Mouse (Mus musculus) heart, embryonic 11.5 days (tissue): ENCODE results near the gene Rapgef1. TPM values are rescaled to one million over a fixed set of nuclear protein-coding genes. Genes with fewer than 3 reads are reported as not detected.

Experiments
- ATAC-seq: fragments of 200-750 bp; cut with Nextera tagmentation; replicated peaks from 2 replicates; pipeline ENCODE4 v1.8.0; 2017; ENCODE audit warnings: moderate library complexity; ENCODE audit not compliant: insufficient number of reproducible peaks, low FRiP score, low TSS enrichment
- H3K27ac ChIP-seq: fragments of 300-500 bp; sonication (generic); 2 replicates; pipeline ENCODE4 v1.5.1; 2014; ENCODE audit warnings: mild to moderate bottlenecking, low read depth, low read length
- H3K27me3 ChIP-seq: fragments of 300-500 bp; sonication (generic); 2 replicates; pipeline ENCODE4 v1.6.1; 2014; ENCODE audit warnings: mild to moderate bottlenecking, low read length, mixed read lengths; ENCODE audit not compliant: control insufficient read depth, insufficient read depth
- H3K36me3 ChIP-seq: fragments of 300-500 bp; sonication (generic); 2 replicates; pipeline ENCODE4 v1.6.1; 2014; ENCODE audit warnings: mild to moderate bottlenecking, low read length, moderate library complexity, mixed read lengths; ENCODE audit not compliant: control insufficient read depth, insufficient read depth
- H3K4me1 ChIP-seq: fragments of 300-500 bp; sonication (generic); 2 replicates; pipeline ENCODE4 v1.6.1; 2014; ENCODE audit warnings: low read length; ENCODE audit not compliant: control insufficient read depth, insufficient read depth
- H3K4me2 ChIP-seq: fragments of 300-500 bp; sonication (generic); 2 replicates; pipeline ENCODE4 v1.6.1; 2014; ENCODE audit warnings: mild to moderate bottlenecking, moderate library complexity
- H3K4me3 ChIP-seq: fragments of 300-500 bp; sonication (generic); 2 replicates; pipeline ENCODE4 v1.5.1; 2014; ENCODE audit warnings: low read depth, low read length
- H3K9ac ChIP-seq: fragments of 300-500 bp; sonication (generic); 2 replicates; pipeline ENCODE4 v1.6.1; 2014; ENCODE audit warnings: mild to moderate bottlenecking, low read depth, low read length, moderate library complexity
- H3K9me3 ChIP-seq: fragments of 300-500 bp; sonication (generic); replicated peaks from 2 replicates; pipeline ENCODE4 v1.6.1; 2016; ENCODE audit warnings: low read length; ENCODE audit not compliant: control insufficient read depth
- WGBS: fragments of 180-500 bp; shearing (Covaris S2); extraction: QIAGEN DNeasy Blood & Tissue Kit; methylation state at CpG from one replicate; pipeline ENCODE4 v1.1.7; 2014; ENCODE audit not compliant: insufficient replicate concordance; 5-methylcytosine and 5-hydroxymethylcytosine counted together
- polyA plus RNA-seq: library from polyadenylated mRNA; unstranded; fragments of >200 nt; fragmentation: Nextera tagmentation; extraction: Ambion mirVana; gene quantifications from 2 replicates; pipeline ENCODE4 v1.2.1, GENCODE M21; 2014

Rapgef1 gene
- polyA plus RNA-seq, 1 experiment from 2014 or later: 9.1 TPM

- 0 out of 2 replicates have a peak overlapping the region, but pooled peaks have one; percentile 28 for H3K9ac ChIP-seq
- H3K9me3 ChIP-seq: no peaks in the 10 kb centered on the region
- no peaks in the 10 kb centered on the region for H3K36me3 ChIP-seq
- no peaks in the 10 kb centered on the region for H3K27me3 ChIP-seq
- H3K27ac ChIP-seq: peak overlapping the region; percentile 73
- peaks cover 44% of the 10 kb centered on the region for H3K4me1 ChIP-seq
- no peak overlapping the region for H3K4me3 ChIP-seq
- 0 out of 2 replicates have a peak overlapping the region, but pooled peaks have one; percentile 16 for H3K4me2 ChIP-seq
- WGBS: 83% methylated on average over 3 of the region's 3 CpGs
- ATAC-seq: no peak
Observed at GRCm38 (mm10) chr2:29633782-29634181, 14.3 kb downstream of the Rapgef1 start.

- H3K27me3 ChIP-seq: no peaks in the 10 kb centered on the region
- no peaks in the 10 kb centered on the region for H3K36me3 ChIP-seq
- no peak overlapping the region for H3K27ac ChIP-seq
- H3K4me1 ChIP-seq: peaks cover 37% of the 10 kb centered on the region
- H3K4me3 ChIP-seq: no peak overlapping the region
- 58% methylated on average over 5 of the region's 5 CpGs for WGBS
- H3K4me2 ChIP-seq: no peak overlapping the region
- ATAC-seq: no peak
- no peaks in the 10 kb centered on the region for H3K9me3 ChIP-seq
- H3K9ac ChIP-seq: no peak overlapping the region
Observed at GRCm38 (mm10) chr2:29634541-29634940, 15.0 kb downstream of the Rapgef1 start.

- H3K27me3 ChIP-seq: no peaks in the 10 kb centered on the region
- H3K9me3 ChIP-seq: no peaks in the 10 kb centered on the region
- H3K4me2 ChIP-seq: no peak overlapping the region
- 78% methylated on average over 5 of the region's 5 CpGs for WGBS
- no peak overlapping the region for H3K27ac ChIP-seq
- no peak for ATAC-seq
- H3K4me3 ChIP-seq: no peak overlapping the region
- no peaks in the 10 kb centered on the region for H3K36me3 ChIP-seq
- peaks cover 34% of the 10 kb centered on the region for H3K4me1 ChIP-seq
- H3K9ac ChIP-seq: no peak overlapping the region
Observed at GRCm38 (mm10) chr2:29635966-29636507, 16.5 kb downstream of the Rapgef1 start.

GRCm38 (mm10) chr2:29637528-29637927, 18.0 kb downstream of the Rapgef1 start:
- H3K27me3 ChIP-seq: no peaks in the 10 kb centered on the region
- no peaks in the 10 kb centered on the region for H3K9me3 ChIP-seq
- no peak for ATAC-seq
- H3K4me2 ChIP-seq: no peak overlapping the region
- peaks cover 28% of the 10 kb centered on the region for H3K4me1 ChIP-seq
- H3K36me3 ChIP-seq: no peaks in the 10 kb centered on the region
- H3K4me3 ChIP-seq: no peak overlapping the region
- H3K27ac ChIP-seq: no peak overlapping the region
- H3K9ac ChIP-seq: no peak overlapping the region

GRCm38 (mm10) chr2:29639377-29639776, 19.9 kb downstream of the Rapgef1 start:
- no peaks in the 10 kb centered on the region for H3K27me3 ChIP-seq
- no peak; the same call in 1 of the 2 replicates for ATAC-seq
- H3K9me3 ChIP-seq: no peaks in the 10 kb centered on the region
- H3K4me3 ChIP-seq: no peak overlapping the region
- no peak overlapping the region for H3K9ac ChIP-seq
- peaks cover 17% of the 10 kb centered on the region for H3K4me1 ChIP-seq
- WGBS: 53% methylated on average over 1 of the region's 1 CpGs
- no peak overlapping the region for H3K4me2 ChIP-seq
- H3K27ac ChIP-seq: no peak overlapping the region
- no peaks in the 10 kb centered on the region for H3K36me3 ChIP-seq

GRCm38 (mm10) chr2:29639953-29640743, 20.6 kb downstream of the Rapgef1 start:
- no peak overlapping the region for H3K4me3 ChIP-seq
- no peak overlapping the region for H3K4me2 ChIP-seq
- no peak overlapping the region for H3K27ac ChIP-seq
- 0 out of 2 replicates have a peak overlapping the region, but pooled peaks have one; percentile 12 for H3K9ac ChIP-seq
- no peak for ATAC-seq
- H3K27me3 ChIP-seq: no peaks in the 10 kb centered on the region
- no peaks in the 10 kb centered on the region for H3K9me3 ChIP-seq
- WGBS: 63% methylated on average over 5 of the region's 5 CpGs
- H3K4me1 ChIP-seq: peaks cover 13% of the 10 kb centered on the region
- no peaks in the 10 kb centered on the region for H3K36me3 ChIP-seq

- WGBS: 86% methylated on average over 3 of the region's 3 CpGs
- H3K4me3 ChIP-seq: no peak overlapping the region
- no peak overlapping the region for H3K27ac ChIP-seq
- H3K9me3 ChIP-seq: no peaks in the 10 kb centered on the region
- no peak overlapping the region for H3K9ac ChIP-seq
- no peaks in the 10 kb centered on the region for H3K36me3 ChIP-seq
- peaks cover 21% of the 10 kb centered on the region for H3K4me1 ChIP-seq
- no peak overlapping the region for H3K4me2 ChIP-seq
- ATAC-seq: no peak
- H3K27me3 ChIP-seq: no peaks in the 10 kb centered on the region
Observed at GRCm38 (mm10) chr2:29641707-29642106, 22.2 kb downstream of the Rapgef1 start.

- H3K9me3 ChIP-seq: no peaks in the 10 kb centered on the region
- H3K4me1 ChIP-seq: peaks cover 29% of the 10 kb centered on the region
- no peak for ATAC-seq
- no peak overlapping the region for H3K4me3 ChIP-seq
- H3K27ac ChIP-seq: no peak overlapping the region
- no peak overlapping the region; the same call in 1 of the 2 replicates for H3K4me2 ChIP-seq
- no peaks in the 10 kb centered on the region for H3K36me3 ChIP-seq
- H3K27me3 ChIP-seq: no peaks in the 10 kb centered on the region
- no peak overlapping the region for H3K9ac ChIP-seq
- 70% methylated on average over 4 of the region's 4 CpGs for WGBS
Observed at GRCm38 (mm10) chr2:29643418-29643817, 23.9 kb downstream of the Rapgef1 start.
